Mouse (Mus musculus): ENCODE measurements around the gene Kng1.
"Not testable (repeated sequence)": the region's sequence is repeated elsewhere in the genome, so short reads cannot be mapped to it uniquely, and the experiment has no call there.

Kng1 gene

GRCm38 (mm10) chr16:23057668-23058447 lies at the start of gene Kng1:
Kng1 (plus strand) TSS chr16:23057865.
- DNase-seq (ENCODE audit: low read depth, low spot score) = not testable (repeated sequence)

GRCm38 (mm10) chr16:23013786-23014185 lies 43.9 kb upstream of the Kng1 start:
- not testable (repeated sequence) for DNase-seq (ENCODE audit: low read depth, low spot score)

DNA sequence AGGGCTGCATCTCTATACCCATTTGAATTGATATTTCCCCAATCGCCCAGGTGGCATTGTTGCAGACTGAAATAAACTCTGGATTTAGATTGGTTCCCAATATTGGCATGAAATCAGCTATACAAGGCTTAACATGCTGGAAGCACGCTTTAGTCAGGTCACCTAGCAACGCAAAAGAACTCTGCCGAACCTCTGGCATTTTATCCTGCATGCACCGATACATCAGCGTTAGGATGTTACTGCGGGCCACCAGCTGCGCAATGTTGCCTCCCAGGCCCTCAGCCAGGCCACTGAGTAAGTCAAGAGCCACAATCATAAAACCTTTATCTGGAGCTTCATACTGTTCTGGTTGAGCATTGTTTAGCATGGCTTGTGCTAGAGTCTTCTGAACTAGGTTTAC lies 43.0 kb upstream of the Kng1 start:
- not testable (repeated sequence) for DNase-seq (ENCODE audit: low read depth, low spot score)

DNA sequence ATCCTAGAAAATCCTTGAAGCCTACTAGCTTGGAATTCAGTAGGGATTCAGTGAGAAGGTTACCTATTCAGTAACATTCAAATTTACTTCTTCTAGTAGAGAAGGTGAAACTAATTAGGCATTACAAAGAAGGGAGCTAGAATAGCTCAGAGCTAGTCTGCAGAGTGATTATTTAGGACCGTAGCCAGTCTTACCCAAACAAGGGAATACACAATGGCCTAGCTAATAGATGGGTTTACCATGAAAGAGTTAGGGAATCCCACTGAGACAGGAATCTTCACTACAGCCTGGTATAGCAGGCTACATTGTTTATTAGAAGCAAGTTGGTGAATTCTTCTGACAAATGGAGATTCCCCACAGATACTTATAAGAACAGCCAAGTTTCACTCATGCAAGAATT lies 37.1 kb upstream of the Kng1 start:
- DNase-seq (ENCODE audit: low read depth, low spot score) = not testable (repeated sequence)

DNA sequence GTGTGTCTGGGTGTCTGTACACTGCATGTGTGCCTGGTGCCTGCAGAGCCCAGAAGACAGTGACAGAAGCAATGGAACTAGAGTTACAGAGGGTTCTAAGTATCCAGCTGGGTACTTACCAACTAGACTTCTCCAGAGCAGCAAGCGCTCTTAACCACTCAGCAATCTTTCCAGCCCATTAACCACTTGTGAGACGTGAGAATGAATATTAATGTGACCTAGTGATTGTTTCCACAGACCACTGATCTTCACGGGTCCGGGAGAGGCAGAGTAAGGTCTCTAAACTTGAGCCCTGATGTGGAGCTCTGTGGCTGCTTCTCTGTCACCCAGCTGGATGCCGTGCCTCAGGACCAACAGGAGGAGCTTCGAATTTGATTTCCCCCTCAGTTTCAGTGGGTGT lies 32.6 kb upstream of the Kng1 start:
- DNase-seq (ENCODE audit: low read depth, low spot score) = no peak

DNA sequence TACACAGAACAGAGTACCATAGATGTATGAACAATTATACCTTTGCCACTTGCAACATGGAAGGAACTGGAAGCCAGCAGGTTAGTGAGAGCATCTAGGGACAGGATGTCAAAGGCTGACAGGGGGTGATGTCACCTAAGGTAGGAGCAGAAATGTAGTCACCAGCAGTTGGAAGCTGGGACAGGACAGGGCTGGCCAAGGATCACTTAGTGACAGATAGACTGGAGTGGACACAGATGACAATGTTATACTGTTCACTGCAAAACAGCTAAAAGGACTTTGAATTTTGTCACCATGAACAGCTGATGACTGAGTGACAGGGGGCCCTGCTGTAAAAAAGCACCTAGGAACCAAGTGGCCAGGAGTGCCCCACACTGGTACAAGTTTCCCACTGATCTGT lies 31.1 kb upstream of the Kng1 start:
- DNase-seq (ENCODE audit: low read depth, low spot score) = no peak

- not testable (repeated sequence) for DNase-seq (ENCODE audit: low read depth, low spot score)
These were observed 30.3 kb upstream of the Kng1 start for GRCm38 (mm10) chr16:23027341-23027740.

DNA sequence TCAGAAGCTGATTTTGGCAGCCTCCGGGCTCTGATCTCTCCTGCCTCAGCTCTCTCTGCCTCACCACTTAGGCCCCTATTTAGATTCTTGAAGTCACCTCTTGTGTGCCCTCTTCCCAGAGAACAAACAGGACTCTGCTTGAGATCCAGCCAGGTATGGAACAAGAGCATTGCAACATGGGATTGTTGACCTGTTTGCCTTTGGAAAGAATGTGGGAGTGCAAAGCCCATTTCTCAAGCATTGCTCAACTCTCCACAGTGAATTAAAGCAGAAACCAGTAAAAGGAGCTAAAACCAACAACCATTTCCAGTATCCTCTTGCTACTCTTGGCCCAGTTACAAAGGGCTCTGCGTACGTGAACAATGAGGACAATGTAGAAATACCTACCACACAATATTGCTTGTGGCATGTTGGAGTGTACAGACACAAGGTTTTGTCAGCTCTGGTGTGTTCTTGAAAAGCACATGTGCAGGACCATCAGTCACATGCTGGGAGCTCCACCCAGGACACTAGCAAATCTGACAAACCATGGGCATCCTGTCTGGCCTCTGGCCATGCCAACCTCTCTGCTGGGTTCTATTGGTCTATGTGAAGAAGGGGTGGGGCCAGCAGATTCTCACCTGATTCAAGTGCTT lies 28.6 kb upstream of the Kng1 start, which contains the start of gene Kng2:
TSS of gene Kng2 (minus strand) at position 517 of the 635 bp plus-strand sequence.
- DNase-seq (ENCODE audit: low read depth, low spot score) = not testable (repeated sequence)

GRCm38 (mm10) chr16:23030673-23031435 lies 26.8 kb upstream of the Kng1 start:
- no peak for DNase-seq (ENCODE audit: low read depth, low spot score)

- DNase-seq (ENCODE audit: low read depth, low spot score) = no peak
These were observed 24.0 kb upstream of the Kng1 start for GRCm38 (mm10) chr16:23033673-23034072.

DNA sequence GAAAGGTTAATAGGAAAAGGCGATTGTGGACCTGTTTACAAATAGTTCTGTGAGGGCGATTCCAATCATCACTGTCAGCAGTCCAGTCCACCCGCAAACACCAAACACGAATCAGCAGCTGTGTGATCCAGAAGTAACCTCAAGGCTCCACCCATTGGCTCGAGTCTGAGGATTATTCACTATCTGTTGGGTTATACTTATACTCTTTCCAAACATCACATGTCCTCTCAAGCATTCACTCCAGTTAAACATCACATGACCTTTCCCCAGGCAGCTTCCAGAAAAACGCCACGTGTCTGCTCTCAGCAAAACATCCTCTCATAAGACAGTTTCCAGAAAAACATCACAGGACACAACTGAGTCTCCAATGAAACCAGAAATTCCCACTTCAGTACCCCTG lies 19.9 kb upstream of the Kng1 start:
- DNase-seq (ENCODE audit: low read depth, low spot score) = no peak

- no peak for DNase-seq (ENCODE audit: low read depth, low spot score)
These were observed 18.4 kb upstream of the Kng1 start for GRCm38 (mm10) chr16:23039281-23039680.

GRCm38 (mm10) chr16:23040876-23041275 lies 16.8 kb upstream of the Kng1 start:
- no peak for DNase-seq (ENCODE audit: low read depth, low spot score)

DNA sequence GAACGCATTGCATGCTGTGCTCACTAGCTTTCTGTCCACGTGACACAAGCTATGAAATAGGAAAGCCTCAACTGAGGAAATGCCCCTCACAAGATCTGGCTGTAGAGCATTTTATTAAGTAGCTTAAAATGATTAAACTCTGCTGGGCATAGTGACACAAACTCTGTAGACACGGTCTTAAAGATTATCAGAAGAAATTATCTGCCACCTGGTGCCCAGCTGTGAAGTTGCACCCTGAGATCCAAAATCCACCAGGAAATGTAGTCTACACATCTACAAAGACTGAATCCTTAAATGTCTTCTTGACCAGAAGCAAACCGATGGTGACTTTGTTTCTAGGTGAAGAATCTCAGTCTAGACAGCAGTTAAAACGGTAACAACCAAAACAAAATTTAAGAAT lies 11.3 kb upstream of the Kng1 start:
- peak; percentile 22 for DNase-seq (ENCODE audit: low read depth, low spot score)

DNA sequence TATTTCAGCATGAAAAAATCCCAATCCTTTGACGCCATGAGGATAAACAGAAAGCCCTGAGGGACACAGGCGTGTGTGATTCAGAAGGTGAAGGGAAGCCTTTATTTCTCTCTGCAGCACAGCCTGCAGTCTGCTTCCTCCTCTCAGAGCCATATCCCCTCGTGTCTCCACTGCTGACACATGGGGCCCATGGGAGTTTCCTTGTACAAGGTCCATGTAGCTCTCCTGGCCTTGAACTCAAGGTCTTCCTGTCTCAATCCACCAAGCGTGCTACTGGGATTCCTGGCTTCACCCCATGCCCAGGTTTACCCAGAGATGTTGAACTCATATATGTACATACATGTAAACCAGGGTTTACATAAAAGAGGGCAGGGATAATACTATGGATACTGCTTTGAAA lies 2.0 kb downstream of the Kng1 start:
- not testable (repeated sequence) for DNase-seq (ENCODE audit: low read depth, low spot score)

DNA sequence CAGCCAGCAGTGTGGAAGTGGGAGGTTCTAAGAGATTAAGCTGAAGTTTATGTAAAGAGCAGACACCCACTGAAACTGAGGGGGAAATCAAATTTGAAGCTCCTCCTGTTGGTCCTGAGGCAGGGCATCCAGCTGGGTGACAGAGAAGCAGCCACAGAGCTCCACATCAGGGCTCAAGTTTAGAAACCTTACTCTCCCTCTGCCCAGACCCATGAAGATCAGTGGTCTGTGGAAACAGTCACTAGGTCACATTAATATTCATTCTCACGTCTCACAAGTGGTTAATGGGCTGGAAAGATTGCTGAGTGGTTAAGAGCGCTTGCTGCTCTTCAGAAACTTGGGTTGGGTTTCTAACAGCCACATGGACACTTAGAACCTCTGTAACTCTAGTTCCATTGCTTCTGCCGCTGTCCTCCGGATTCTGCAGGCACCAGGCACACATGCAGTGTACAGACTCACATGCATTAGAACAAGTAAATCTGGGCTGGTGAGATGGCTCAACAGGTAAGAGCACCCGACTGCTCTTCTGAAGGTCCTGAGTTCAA lies 3.2 kb downstream of the Kng1 start:
- DNase-seq (ENCODE audit: low read depth, low spot score) = not testable (repeated sequence)

DNA sequence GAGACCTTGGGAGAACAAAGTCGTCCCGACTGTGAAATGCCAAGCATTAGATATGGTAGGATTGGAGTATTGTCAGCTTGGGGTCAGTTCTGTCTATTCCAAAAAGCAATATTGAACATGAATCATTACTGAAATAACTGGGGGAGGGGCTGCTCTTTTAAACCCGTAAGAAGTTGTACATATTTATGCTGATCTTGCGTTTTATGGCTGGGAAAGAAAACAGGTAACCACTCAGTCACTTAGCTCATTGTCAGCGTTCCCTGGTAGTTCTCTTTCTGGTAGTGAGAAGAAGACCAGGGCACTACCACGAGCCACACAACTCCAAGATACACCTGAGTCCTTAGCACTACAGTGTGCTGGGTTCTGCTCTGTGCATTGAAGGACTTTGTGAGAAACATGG lies 19.9 kb downstream of the Kng1 start:
- DNase-seq (ENCODE audit: low read depth, low spot score) = not testable (repeated sequence)

- not testable (repeated sequence) for DNase-seq (ENCODE audit: low read depth, low spot score)
These were observed 29.5 kb downstream of the Kng1 start for GRCm38 (mm10) chr16:23087159-23087558.

DNA sequence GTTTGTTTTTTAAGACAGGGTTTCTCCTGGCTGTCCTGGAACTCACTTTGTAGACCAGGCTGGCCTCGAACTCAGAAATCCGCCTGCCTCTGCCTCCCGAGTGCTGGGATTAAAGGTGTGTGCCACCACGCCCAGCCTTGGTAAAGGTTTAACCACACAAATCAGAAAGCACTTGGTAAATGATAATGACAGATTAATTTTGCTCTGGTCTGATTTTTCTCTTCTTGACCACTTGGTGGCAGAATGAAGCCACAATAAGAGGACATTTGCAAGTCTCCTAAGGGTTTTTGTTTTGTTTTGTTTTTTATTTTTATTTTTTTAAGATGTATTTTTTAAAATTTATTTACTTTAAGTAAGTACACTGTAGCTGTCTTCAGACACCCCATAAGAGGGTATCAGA lies 30.0 kb downstream of the Kng1 start:
- peak; percentile 71 for DNase-seq (ENCODE audit: low read depth, low spot score)

DNA sequence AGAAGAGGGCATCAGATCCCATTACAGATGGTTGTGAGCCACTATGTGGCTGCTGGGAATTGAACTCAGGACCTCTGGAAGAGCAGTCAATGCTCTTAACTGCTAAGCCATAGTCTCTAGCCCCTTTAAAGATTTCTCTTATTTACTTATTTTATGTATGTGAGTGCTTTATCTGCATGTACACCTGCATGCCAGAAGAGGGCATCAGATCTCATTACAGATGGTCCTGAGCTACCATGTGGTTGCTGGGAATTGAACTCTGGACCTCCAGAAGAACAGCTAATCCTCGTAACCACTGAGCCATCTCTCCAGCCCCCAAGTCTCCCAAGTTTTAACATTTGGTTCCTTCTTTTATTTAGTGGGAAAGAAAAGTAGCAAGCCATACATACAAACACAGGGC lies 30.8 kb downstream of the Kng1 start:
- DNase-seq (ENCODE audit: low read depth, low spot score) = not testable (repeated sequence)

DNA sequence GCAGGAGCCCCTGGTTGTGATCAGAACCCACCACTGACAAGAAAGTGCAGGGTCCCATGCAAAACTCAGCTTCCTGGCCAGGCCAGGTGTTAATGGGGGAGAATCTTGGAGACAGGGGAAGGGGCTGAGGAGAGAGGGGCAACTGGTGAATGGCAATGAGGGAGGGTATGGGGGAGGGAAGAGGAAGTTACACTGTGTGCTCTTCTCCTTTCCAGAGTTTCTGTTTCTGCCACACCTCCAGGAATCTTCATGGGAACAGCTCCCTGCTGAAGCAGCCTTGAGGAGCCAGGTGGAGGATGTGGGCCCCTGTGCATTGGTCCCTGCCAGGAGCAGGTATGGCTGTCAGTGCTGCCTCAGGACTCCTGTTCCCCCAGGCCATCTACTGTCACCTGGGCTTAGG lies 33.7 kb downstream of the Kng1 start:
- not testable (repeated sequence) for DNase-seq (ENCODE audit: low read depth, low spot score)

Measured in CD4-positive, CD25-positive, alpha-beta regulatory T cell, adult 2 months (primary cell).